Mouse (Mus musculus) ES-Bruce4 (cell line): ENCODE data around the gene Spock1.

Source experiments
- CTCF ChIP-seq: IDR thresholded peaks from one replicate; pipeline ENCODE4 v1.8.1; 2011; ENCODE audit warnings: low read depth, low read length
- EP300 ChIP-seq: IDR thresholded peaks from 2 replicates; pipeline ENCODE4 v1.6.1; 2011; ENCODE audit warnings: low read depth, low read length; ENCODE audit not compliant: insufficient read depth
- POLR2A ChIP-seq: IDR thresholded peaks from one replicate; pipeline ENCODE4 v1.8.1; 2011; ENCODE audit warnings: low read length; ENCODE audit not compliant: insufficient read depth

DNA sequence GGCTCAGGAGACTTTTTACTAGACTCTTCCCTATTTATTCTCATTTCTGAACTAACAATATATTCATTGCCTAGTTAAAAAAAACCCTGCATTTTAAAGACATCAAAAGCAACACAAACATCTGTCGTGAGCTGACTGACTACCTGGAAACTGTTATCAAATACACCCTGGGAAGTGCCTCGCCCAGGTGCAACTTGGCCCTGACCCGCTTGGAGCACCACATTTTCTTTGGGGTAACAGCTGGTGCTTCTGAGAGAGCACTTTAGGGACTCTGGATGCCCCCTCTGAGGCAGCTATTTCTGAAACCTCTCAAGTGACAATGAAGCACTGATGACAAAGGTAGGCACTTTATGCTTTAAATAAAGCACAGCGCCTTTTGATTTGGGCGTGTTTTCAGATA is 236.8 kb downstream of the Spock1 start:
- no peak for TF ChIP-seq POLR2A
- no peak for TF ChIP-seq CTCF
- TF ChIP-seq EP300 = no peak
